Mouse (Mus musculus): ENCODE measurements at regions not wholly inside any gene's neighbourhood (a gene's known extent, or its start where the extent isn't known, plus 50 kb on each side); places are given as distances from the start of the nearest gene placed in this dataset.

DNA sequence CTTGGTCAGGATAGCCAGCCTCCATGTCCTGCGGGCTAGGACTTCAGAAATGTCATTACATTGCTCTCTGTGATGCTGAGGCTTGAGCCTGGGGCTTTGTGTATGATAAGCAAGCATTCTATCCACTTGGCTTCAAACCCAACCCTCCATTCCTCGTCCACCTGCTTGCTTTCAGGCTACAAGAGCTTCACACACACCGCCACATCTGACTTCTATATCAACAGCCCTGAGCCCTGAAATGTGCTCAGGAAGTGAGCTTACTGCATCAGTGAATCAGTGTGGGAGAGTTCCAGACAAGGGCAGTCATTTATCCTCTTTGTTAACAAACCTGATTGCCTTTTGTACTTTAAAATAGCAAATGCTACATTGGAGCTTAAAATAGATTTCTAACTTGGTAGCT lies 377.5 kb upstream of the Adgrl2 start:
- TF ChIP-seq CTCF (IDR thresholded peaks at IDR 0.05; ENCODE audit: borderline replicate concordance, insufficient read depth, low read depth, low read length) (no peak), POLR2A (IDR thresholded peaks at IDR 0.05; ENCODE audit: borderline replicate concordance, insufficient read depth, low read length) (no peak)
